Comparison of ENCODE assay signal across 8 mouse cellular contexts in genomic region chr11:117333150-117333715, GRCm38 (mm10).
A peak's percentile ranks its signal among the peaks of the same experiment; 100 is the strongest.
DNase-seq lines count a peak whose midpoint lies in the region; ATAC-seq and TF ChIP-seq lines count a peak whose summit lies in the region.

No protein-coding gene starts in this region.

- peak overlapping the region; percentile 96 for H3K27ac ChIP-seq in heart, embryonic 11.5 days (ENCODE audit: low read depth, low read length)
- peak overlapping the region; percentile 95 for H3K27ac ChIP-seq in forebrain, embryonic 15.5 days (replicated peaks)
- peak overlapping the region; percentile 79 for H3K27ac ChIP-seq in liver, embryonic 15.5 days (replicated peaks)

- H3K4me3 ChIP-seq in heart, embryonic 11.5 days (ENCODE audit: low read depth, low read length), result peak overlapping the region; percentile 67
- H3K4me3 ChIP-seq in E14TG2a.4 (replicated peaks; ENCODE audit: low read length), result peak overlapping the region; percentile 85
- peak overlapping the region; percentile 62 for H3K4me3 ChIP-seq in forebrain, embryonic 15.5 days
- peak overlapping the region; percentile 61 for H3K4me3 ChIP-seq in liver, embryonic 15.5 days (replicated peaks)

- peak overlapping the region; percentile 91 for H3K4me2 ChIP-seq in heart, embryonic 11.5 days
- peak overlapping the region; percentile 79 for H3K4me2 ChIP-seq in forebrain, embryonic 15.5 days (replicated peaks)
- H3K4me2 ChIP-seq in liver, embryonic 15.5 days, result peak overlapping the region; percentile 78

- no peaks in the 10 kb centered on the region for H3K9me3 ChIP-seq in heart, embryonic 11.5 days (replicated peaks; ENCODE audit: control insufficient read depth, low read length)
- H3K9me3 ChIP-seq in E14TG2a.4 (ENCODE audit: low read length), result no peaks in the 10 kb centered on the region
- H3K9me3 ChIP-seq in forebrain, embryonic 15.5 days, result no peaks in the 10 kb centered on the region
- no peaks in the 10 kb centered on the region for H3K9me3 ChIP-seq in liver, embryonic 15.5 days (replicated peaks)

- 15% methylated on average over 13 of the region's 13 CpGs for WGBS in heart, embryonic 11.5 days (ENCODE audit: insufficient replicate concordance)
- WGBS in forebrain, embryonic 15.5 days, result 9% methylated on average over 13 of the region's 13 CpGs
- 5% methylated on average over 13 of the region's 13 CpGs for WGBS in liver, embryonic 15.5 days (ENCODE audit: insufficient replicate concordance)

- no peaks in the 10 kb centered on the region for H3K27me3 ChIP-seq in heart, embryonic 11.5 days (ENCODE audit: control insufficient read depth, insufficient read depth, low read length)
- H3K27me3 ChIP-seq in E14TG2a.4 (ENCODE audit: insufficient read depth, low read length), result no peaks in the 10 kb centered on the region
- no peaks in the 10 kb centered on the region for H3K27me3 ChIP-seq in forebrain, embryonic 15.5 days
- no peaks in the 10 kb centered on the region for H3K27me3 ChIP-seq in liver, embryonic 15.5 days

- no peak for DNase-seq in heart, adult 8-10 months (ENCODE audit: low spot score)
- no peak for DNase-seq in B cell, adult 2 months
- DNase-seq in cerebellum, postnatal 4 days (ENCODE audit: low spot score in 2 of 2), result no peak
- no peak for DNase-seq in thymus, postnatal 25 days

- no peak for ATAC-seq in heart, embryonic 11.5 days (replicated peaks; ENCODE audit: insufficient number of reproducible peaks, low FRiP score, low TSS enrichment)
- no peak for ATAC-seq in forebrain, embryonic 15.5 days (replicated peaks)
- ATAC-seq in liver, embryonic 15.5 days (ENCODE audit: insufficient read depth), result no peak

- H3K9ac ChIP-seq in heart, embryonic 11.5 days (ENCODE audit: low read depth, low read length), result peak overlapping the region; percentile 83
- H3K9ac ChIP-seq in forebrain, embryonic 15.5 days (replicated peaks), result peak overlapping the region; percentile 87
- peak overlapping the region; percentile 64 for H3K9ac ChIP-seq in liver, embryonic 15.5 days

- H3K4me1 ChIP-seq in heart, embryonic 11.5 days (ENCODE audit: control insufficient read depth, insufficient read depth, low read length), result peaks cover 71% of the 10 kb centered on the region
- H3K4me1 ChIP-seq in E14TG2a.4 (replicated peaks; ENCODE audit: low read depth, low read length), result peaks cover 94% of the 10 kb centered on the region
- peaks cover 61% of the 10 kb centered on the region for H3K4me1 ChIP-seq in forebrain, embryonic 15.5 days
- peaks cover 84% of the 10 kb centered on the region for H3K4me1 ChIP-seq in liver, embryonic 15.5 days (replicated peaks)

- no peak for TF ChIP-seq CTCF in E14TG2a.4 (conservative IDR thresholded peaks at IDR 0.05; ENCODE audit: low read length)

- no peaks in the 10 kb centered on the region for H3K36me3 ChIP-seq in heart, embryonic 11.5 days (ENCODE audit: control insufficient read depth, insufficient read depth, low read length)
- H3K36me3 ChIP-seq in E14TG2a.4 (ENCODE audit: insufficient read depth, low read length), result peaks cover 26% of the 10 kb centered on the region
- H3K36me3 ChIP-seq in forebrain, embryonic 15.5 days, result no peaks in the 10 kb centered on the region
- no peaks in the 10 kb centered on the region for H3K36me3 ChIP-seq in liver, embryonic 15.5 days (replicated peaks)
